Mouse (Mus musculus) heart, embryonic 11.5 days (tissue): ENCODE measurements around the gene Btaf1. TPM values are rescaled to one million over a fixed set of nuclear protein-coding genes. Genes with fewer than 3 reads are reported as not detected.
"Not testable (repeated sequence)": the region's sequence is repeated elsewhere in the genome, so short reads cannot be mapped to it uniquely, and the experiment has no call there.

ENCODE experiments used
- ATAC-seq: fragments of 200-750 bp; cut with Nextera tagmentation; replicated peaks from 2 replicates; pipeline ENCODE4 v1.8.0; 2017; ENCODE audit warnings: moderate library complexity; ENCODE audit not compliant: insufficient number of reproducible peaks, low FRiP score, low TSS enrichment
- H3K27ac ChIP-seq: fragments of 300-500 bp; sonication (generic); 2 replicates; pipeline ENCODE4 v1.5.1; 2014; ENCODE audit warnings: mild to moderate bottlenecking, low read depth, low read length
- H3K27me3 ChIP-seq: fragments of 300-500 bp; sonication (generic); 2 replicates; pipeline ENCODE4 v1.6.1; 2014; ENCODE audit warnings: mild to moderate bottlenecking, low read length, mixed read lengths; ENCODE audit not compliant: control insufficient read depth, insufficient read depth
- H3K36me3 ChIP-seq: fragments of 300-500 bp; sonication (generic); 2 replicates; pipeline ENCODE4 v1.6.1; 2014; ENCODE audit warnings: mild to moderate bottlenecking, low read length, moderate library complexity, mixed read lengths; ENCODE audit not compliant: control insufficient read depth, insufficient read depth
- H3K4me1 ChIP-seq: fragments of 300-500 bp; sonication (generic); 2 replicates; pipeline ENCODE4 v1.6.1; 2014; ENCODE audit warnings: low read length; ENCODE audit not compliant: control insufficient read depth, insufficient read depth
- H3K4me2 ChIP-seq: fragments of 300-500 bp; sonication (generic); 2 replicates; pipeline ENCODE4 v1.6.1; 2014; ENCODE audit warnings: mild to moderate bottlenecking, moderate library complexity
- H3K4me3 ChIP-seq: fragments of 300-500 bp; sonication (generic); 2 replicates; pipeline ENCODE4 v1.5.1; 2014; ENCODE audit warnings: low read depth, low read length
- H3K9ac ChIP-seq: fragments of 300-500 bp; sonication (generic); 2 replicates; pipeline ENCODE4 v1.6.1; 2014; ENCODE audit warnings: mild to moderate bottlenecking, low read depth, low read length, moderate library complexity
- H3K9me3 ChIP-seq: fragments of 300-500 bp; sonication (generic); replicated peaks from 2 replicates; pipeline ENCODE4 v1.6.1; 2016; ENCODE audit warnings: low read length; ENCODE audit not compliant: control insufficient read depth
- WGBS: fragments of 180-500 bp; shearing (Covaris S2); extraction: QIAGEN DNeasy Blood & Tissue Kit; methylation state at CpG from one replicate; pipeline ENCODE4 v1.1.7; 2014; ENCODE audit not compliant: insufficient replicate concordance; 5-methylcytosine and 5-hydroxymethylcytosine counted together
- polyA plus RNA-seq: library from polyadenylated mRNA; unstranded; fragments of >200 nt; fragmentation: Nextera tagmentation; extraction: Ambion mirVana; gene quantifications from 2 replicates; pipeline ENCODE4 v1.2.1, GENCODE M21; 2014

Btaf1 gene
- polyA plus RNA-seq, 1 experiment from 2014 or later, result 12.8 TPM

- no peak for ATAC-seq
- Histone ChIP-seq H3K4me2 (no peak overlapping the region), H3K9me3 (no peaks in the 10 kb centered on the region), H3K27me3 (no peaks in the 10 kb centered on the region), H3K27ac (no peak overlapping the region), H3K4me3 (no peak overlapping the region), H3K4me1 (peaks cover 6% of the 10 kb centered on the region), H3K36me3 (no peaks in the 10 kb centered on the region), H3K9ac (no peak overlapping the region)
Observed at GRCm38 (mm10) chr19:36932097-36932496, 6.2 kb downstream of the Btaf1 start.

GRCm38 (mm10) chr19:36932613-36933012 lies 6.7 kb downstream of the Btaf1 start:
- Histone ChIP-seq H3K4me1 (peaks cover 4% of the 10 kb centered on the region), H3K4me2 (no peak overlapping the region), H3K27me3 (no peaks in the 10 kb centered on the region), H3K9ac (no peak overlapping the region), H3K4me3 (no peak overlapping the region), H3K36me3 (no peaks in the 10 kb centered on the region), H3K27ac (no peak overlapping the region), H3K9me3 (no peaks in the 10 kb centered on the region)
- ATAC-seq, result no peak
- 69% methylated on average over 2 of the region's 2 CpGs for WGBS

GRCm38 (mm10) chr19:36936285-36936684 lies 10.4 kb downstream of the Btaf1 start:
- Histone ChIP-seq H3K4me2 (no peak overlapping the region), H3K27ac (no peak overlapping the region), H3K9me3 (no peaks in the 10 kb centered on the region), H3K9ac (no peak overlapping the region), H3K4me1 (no peaks in the 10 kb centered on the region; the same call in 1 of the 2 replicates), H3K36me3 (no peaks in the 10 kb centered on the region), H3K4me3 (no peak overlapping the region), H3K27me3 (no peaks in the 10 kb centered on the region)
- ATAC-seq, result no peak
- WGBS, result 76% methylated on average over 4 of the region's 4 CpGs

- H3K4me3 ChIP-seq, result no peak overlapping the region
- H3K9me3 ChIP-seq, result no peaks in the 10 kb centered on the region
- no peaks in the 10 kb centered on the region for H3K4me1 ChIP-seq
- H3K27ac ChIP-seq, result no peak overlapping the region
- H3K36me3 ChIP-seq, result no peaks in the 10 kb centered on the region
- no peak overlapping the region for H3K9ac ChIP-seq
- no peaks in the 10 kb centered on the region for H3K27me3 ChIP-seq
- ATAC-seq, result no peak
- no peak overlapping the region for H3K4me2 ChIP-seq
Observed at GRCm38 (mm10) chr19:36938008-36938407, 12.1 kb downstream of the Btaf1 start.

- H3K9ac ChIP-seq, result no peak overlapping the region
- no peaks in the 10 kb centered on the region for H3K27me3 ChIP-seq
- H3K4me3 ChIP-seq, result no peak overlapping the region
- H3K4me1 ChIP-seq, result no peaks in the 10 kb centered on the region
- H3K9me3 ChIP-seq, result no peaks in the 10 kb centered on the region
- H3K27ac ChIP-seq, result no peak overlapping the region
- WGBS, result 83% methylated on average over 1 of the region's 1 CpGs
- H3K36me3 ChIP-seq, result no peaks in the 10 kb centered on the region
- H3K4me2 ChIP-seq, result no peak overlapping the region
- ATAC-seq, result no peak
Observed at GRCm38 (mm10) chr19:36940064-36940463, 14.2 kb downstream of the Btaf1 start.

- Histone ChIP-seq H3K4me1 (no peaks in the 10 kb centered on the region), H3K27me3 (no peaks in the 10 kb centered on the region), H3K27ac (no peak overlapping the region), H3K4me2 (no peak overlapping the region), H3K9ac (no peak overlapping the region), H3K36me3 (peaks cover 5% of the 10 kb centered on the region; the same call in 1 of the 2 replicates), H3K9me3 (no peaks in the 10 kb centered on the region), H3K4me3 (no peak overlapping the region)
- 35% methylated on average over 4 of the region's 4 CpGs for WGBS
- no peak for ATAC-seq
Observed at GRCm38 (mm10) chr19:36953637-36954206, 27.8 kb downstream of the Btaf1 start.

- Histone ChIP-seq H3K4me2 (no peak overlapping the region), H3K27me3 (no peaks in the 10 kb centered on the region), H3K36me3 (peaks cover 7% of the 10 kb centered on the region; the same call in 1 of the 2 replicates), H3K4me3 (no peak overlapping the region), H3K9me3 (no peaks in the 10 kb centered on the region), H3K9ac (no peak overlapping the region), H3K27ac (no peak overlapping the region), H3K4me1 (no peaks in the 10 kb centered on the region)
- WGBS, result 89% methylated on average over 4 of the region's 4 CpGs
- ATAC-seq, result no peak
Observed at GRCm38 (mm10) chr19:36958331-36958730, 32.5 kb downstream of the Btaf1 start.

GRCm38 (mm10) chr19:36961320-36961719 lies 35.4 kb downstream of the Btaf1 start:
- H3K27ac ChIP-seq, result no peak overlapping the region
- no peak for ATAC-seq
- H3K4me3 ChIP-seq, result no peak overlapping the region
- H3K4me2 ChIP-seq, result no peak overlapping the region
- no peaks in the 10 kb centered on the region for H3K9me3 ChIP-seq
- H3K9ac ChIP-seq, result no peak overlapping the region
- H3K27me3 ChIP-seq, result no peaks in the 10 kb centered on the region
- no peaks in the 10 kb centered on the region for H3K4me1 ChIP-seq
- 86% methylated on average over 1 of the region's 1 CpGs for WGBS
- H3K36me3 ChIP-seq, result peaks cover 10% of the 10 kb centered on the region

- H3K9me3 ChIP-seq, H3K4me1 ChIP-seq, ATAC-seq, H3K4me3 ChIP-seq, H3K27me3 ChIP-seq, H3K9ac ChIP-seq, H3K4me2 ChIP-seq, H3K27ac ChIP-seq: not testable (repeated sequence)
- peaks cover 10% of the 10 kb centered on the region for H3K36me3 ChIP-seq
- WGBS, result 87% methylated on average over 6 of the region's 6 CpGs
Observed at GRCm38 (mm10) chr19:36962544-36963260, 36.8 kb downstream of the Btaf1 start.
